Mouse (Mus musculus) cerebellum, postnatal 10 days (tissue): ENCODE results near the gene Rfpl4.
"Not testable (repeated sequence)": the region's sequence is repeated elsewhere in the genome, so short reads cannot be mapped to it uniquely, and the experiment has no call there.

ENCODE experiments used
- DNase-seq, 2 experiments: peaks; one replicate each; pipeline ENCODE4 v3.0.0; 2021; ENCODE audit warnings: mixed read lengths in 2 of 2

Rfpl4 gene

GRCm38 (mm10) chr7:5116850-5117249, at the start of gene Rfpl4:
TSS of gene Rfpl4 (minus strand) at chr7:5116950.
- DNase-seq, result no peak

- not testable (repeated sequence) for DNase-seq
Measured at GRCm38 (mm10) chr7:5149570-5149969, 32.8 kb upstream of the Rfpl4 start, which contains the start of gene Vmn1r55. TSS of gene Vmn1r55 (minus strand) at chr7:5149670.

GRCm38 (mm10) chr7:5125549-5126406, 9.0 kb upstream of the Rfpl4 start, which contains the start of gene Rasl2-9:
TSS of gene Rasl2-9 (minus strand) at chr7:5125950.
- DNase-seq, result peak; percentile 88

GRCm38 (mm10) chr7:5125078-5125477, 8.3 kb upstream of the Rfpl4 start:
- no peak for DNase-seq

DNA sequence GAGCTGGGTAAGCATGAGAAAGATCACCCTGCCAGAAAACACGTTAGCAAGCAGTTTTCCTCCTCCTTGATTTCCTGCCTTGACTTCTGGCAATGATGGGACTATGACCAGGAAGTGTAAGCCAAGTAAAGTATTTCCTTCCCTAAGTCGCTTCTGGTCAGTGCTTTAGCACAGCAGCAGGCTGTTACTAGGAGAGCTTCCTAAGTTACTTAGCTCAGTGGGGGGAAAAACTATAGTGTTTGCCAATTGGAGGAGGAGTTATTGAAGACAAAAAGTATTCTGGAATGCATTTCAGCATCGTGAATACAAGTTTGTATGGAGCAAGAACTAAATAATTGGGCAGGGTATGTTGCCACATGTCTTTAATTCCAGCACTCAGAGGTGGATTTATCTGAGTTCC, 4.0 kb downstream of the Rfpl4 start:
- no peak for DNase-seq

GRCm38 (mm10) chr7:5109301-5109700, 7.4 kb downstream of the Rfpl4 start:
- no peak for DNase-seq

DNA sequence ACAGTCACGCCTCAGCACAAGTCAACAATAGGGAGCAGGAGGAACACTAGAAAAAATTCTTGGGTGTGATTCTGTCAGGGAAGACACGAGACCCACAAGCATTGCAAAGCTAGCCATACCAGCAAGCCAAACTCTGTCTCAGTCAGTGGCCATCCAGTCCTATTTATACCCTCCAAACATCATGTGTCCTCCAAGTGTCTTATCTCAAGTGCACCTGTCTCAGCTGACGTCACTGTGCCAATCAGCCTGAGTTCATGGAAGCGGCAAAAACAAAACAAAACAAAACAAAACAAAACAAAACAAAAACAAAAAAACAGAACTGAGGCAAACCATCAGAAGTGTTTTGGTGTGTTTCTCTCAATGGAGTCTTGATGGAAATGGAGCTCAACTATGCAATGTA, 8.5 kb downstream of the Rfpl4 start:
- no peak for DNase-seq

- no peak for DNase-seq
Measured at GRCm38 (mm10) chr7:5102564-5102963, 14.2 kb downstream of the Rfpl4 start.

DNA sequence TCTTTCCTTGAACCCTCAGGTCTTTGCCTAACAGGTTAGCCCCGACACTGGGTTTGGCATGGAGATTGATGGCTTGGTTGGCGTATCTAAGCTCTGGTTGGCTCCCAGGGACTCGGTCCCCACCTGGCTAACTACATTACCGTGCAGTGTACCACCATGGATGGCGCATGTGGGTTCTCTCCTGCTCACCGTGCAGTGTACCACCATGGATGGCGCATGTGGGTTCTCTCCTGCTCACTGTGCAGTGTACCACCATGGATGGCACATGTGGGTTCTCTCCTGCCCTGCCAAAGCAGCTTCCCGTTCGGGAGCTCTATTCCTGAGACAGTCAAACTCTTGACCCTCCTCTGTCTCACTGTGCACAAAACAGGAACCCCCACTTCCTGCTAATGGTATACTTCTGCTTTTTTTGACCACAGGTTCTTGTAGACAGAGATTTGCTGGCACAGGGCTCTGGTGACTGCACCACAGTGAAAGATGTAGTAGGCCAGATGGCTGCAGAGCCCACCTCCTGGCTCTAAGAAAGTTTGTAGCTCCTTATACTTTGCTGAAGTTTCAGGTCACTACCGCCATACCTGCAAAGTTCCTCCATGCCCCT, 15.6 kb downstream of the Rfpl4 start:
- DNase-seq, result no peak

- DNase-seq, result no peak
Measured at GRCm38 (mm10) chr7:5099796-5100195, 17.0 kb downstream of the Rfpl4 start.

DNA sequence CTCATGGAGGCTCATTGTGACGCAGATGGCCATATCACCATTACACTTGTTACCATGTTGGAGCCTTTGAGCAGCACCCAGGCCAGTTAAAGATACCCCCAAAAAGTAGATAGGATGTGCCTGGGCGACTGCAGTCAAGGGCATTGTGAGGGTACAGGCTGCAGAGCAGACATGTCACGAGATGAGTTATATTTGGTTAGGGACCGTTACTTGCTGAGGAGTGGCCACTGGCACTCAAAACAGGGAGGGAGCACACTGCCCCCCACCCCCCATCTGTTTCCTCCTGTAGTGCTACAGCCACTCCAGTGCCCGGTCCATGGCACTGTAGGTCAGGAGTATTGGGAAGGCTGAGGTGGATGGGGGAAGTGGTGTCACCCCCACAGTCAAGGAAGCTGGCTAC, 18.0 kb downstream of the Rfpl4 start:
- DNase-seq, result no peak

- DNase-seq, result no peak
Measured at GRCm38 (mm10) chr7:5092831-5093510, 23.8 kb downstream of the Rfpl4 start.

GRCm38 (mm10) chr7:5092381-5092780, 24.4 kb downstream of the Rfpl4 start:
- no peak for DNase-seq

- no peak for DNase-seq
Measured at GRCm38 (mm10) chr7:5091008-5091728, 25.6 kb downstream of the Rfpl4 start.

- no peak for DNase-seq
Measured at GRCm38 (mm10) chr7:5089853-5090252, 26.9 kb downstream of the Rfpl4 start.

- DNase-seq, result no peak
Measured at GRCm38 (mm10) chr7:5087886-5088285, 28.9 kb downstream of the Rfpl4 start.

- no peak for DNase-seq
Measured at GRCm38 (mm10) chr7:5086921-5087440, 29.8 kb downstream of the Rfpl4 start.

GRCm38 (mm10) chr7:5085512-5085911, 31.2 kb downstream of the Rfpl4 start:
- no peak for DNase-seq

- no peak for DNase-seq
Measured at GRCm38 (mm10) chr7:5083325-5084105, 33.2 kb downstream of the Rfpl4 start.

- DNase-seq, result no peak
Measured at GRCm38 (mm10) chr7:5081939-5082338, 34.8 kb downstream of the Rfpl4 start.

GRCm38 (mm10) chr7:5081241-5081640, 35.5 kb downstream of the Rfpl4 start:
- no peak for DNase-seq

GRCm38 (mm10) chr7:5080815-5081214, 35.9 kb downstream of the Rfpl4 start:
- no peak for DNase-seq
